Mouse (Mus musculus): Measurements from ENCODE around the gene Foxo6. TPM values are rescaled to one million over a fixed set of nuclear protein-coding genes. Genes with fewer than 3 reads are reported as not detected.

Gene Foxo6
- total and polyA plus RNA-seq, 2 experiments from 2014 or later = 1.2 to 23.8 TPM

DNA sequence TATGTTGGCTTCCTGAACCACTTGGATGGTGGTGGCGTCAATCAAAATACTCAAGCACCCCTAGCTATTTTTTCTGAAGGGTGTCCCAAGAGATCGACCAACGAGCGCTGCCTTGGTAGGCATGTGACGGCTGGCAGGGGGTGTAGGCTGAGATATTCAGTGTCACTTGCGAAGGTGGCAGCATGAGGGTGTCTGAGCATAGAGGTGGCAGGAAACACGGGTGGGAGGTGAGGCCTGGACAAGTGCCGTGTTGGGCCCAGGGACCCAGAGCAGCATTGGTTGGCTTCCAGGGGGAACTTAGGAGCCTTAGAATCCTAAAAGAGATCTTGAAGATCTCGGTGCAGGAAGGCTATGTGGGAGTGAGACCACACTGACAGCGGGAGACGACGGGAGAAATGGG is 6.7 kb downstream of the Foxo6 start:
- peaks cover 16% of the 10 kb centered on the region; the same call in 1 of the 2 replicates for H3K4me1 ChIP-seq (ENCODE audit: insufficient read depth, low read length)
- no peak overlapping the region for H3K4me2 ChIP-seq (ENCODE audit: low read depth, low read length)
- 84% methylated on average over 12 of the region's 12 CpGs for WGBS
- no peak for DNase-seq (ENCODE audit: low spot score)
- H3K9me3 ChIP-seq (ENCODE audit: low read length) = no peaks in the 10 kb centered on the region
- no peaks in the 10 kb centered on the region for H3K36me3 ChIP-seq (ENCODE audit: insufficient read depth, low read length)
- TF ChIP-seq CTCF (IDR thresholded peaks at IDR 0.05; ENCODE audit: low read depth) = no peak
- H3K27me3 ChIP-seq (ENCODE audit: insufficient read depth, low read length) = no peaks in the 10 kb centered on the region
- H3K4me3 ChIP-seq (ENCODE audit: low read length) = no peak overlapping the region
- no peak overlapping the region for H3K27ac ChIP-seq
- no peak overlapping the region for H3K9ac ChIP-seq (replicated peaks; ENCODE audit: low read length)
- ATAC-seq = no peak

DNA sequence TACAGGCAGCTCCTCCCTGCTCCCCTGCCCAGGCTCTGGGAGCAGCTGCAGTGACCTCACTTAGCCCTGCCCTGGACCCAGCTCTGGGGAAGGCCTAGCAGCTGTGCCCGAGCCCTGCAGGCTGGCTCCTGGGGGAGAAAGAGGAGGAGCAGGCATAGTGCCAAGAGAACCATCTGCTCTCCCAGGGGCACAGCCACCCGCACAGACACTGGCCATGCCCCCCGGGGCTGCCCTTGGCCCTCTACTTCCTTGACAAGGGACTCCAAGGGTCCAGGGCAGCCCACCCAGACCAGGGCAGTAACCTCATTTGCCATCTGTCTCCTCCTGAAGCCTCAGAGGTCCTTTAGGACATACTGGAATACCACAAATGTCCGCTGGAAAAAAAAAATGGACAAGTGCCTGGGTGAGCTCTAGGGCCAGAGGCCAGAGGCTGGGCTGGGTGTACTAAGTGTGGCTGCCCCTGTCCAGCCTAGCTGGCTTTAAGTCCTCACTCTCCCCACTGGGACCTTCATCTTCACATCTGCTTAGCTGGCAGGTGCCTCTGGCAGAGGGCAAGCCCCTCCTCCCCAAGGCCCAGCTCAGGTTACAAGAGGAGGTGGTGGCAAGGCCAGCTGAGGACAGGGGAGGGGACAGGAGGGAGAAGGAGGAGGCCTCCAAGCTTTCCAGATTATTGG is 9.8 kb downstream of the Foxo6 start:
- Histone ChIP-seq H3K9me3 (ENCODE audit: low read length) (no peaks in the 10 kb centered on the region), H3K4me2 (ENCODE audit: low read depth, low read length) (no peak overlapping the region), H3K36me3 (ENCODE audit: insufficient read depth, low read length) (no peaks in the 10 kb centered on the region), H3K4me1 (ENCODE audit: insufficient read depth, low read length) (peaks cover 4% of the 10 kb centered on the region; the same call in 1 of the 2 replicates), H3K27me3 (ENCODE audit: insufficient read depth, low read length) (no peaks in the 10 kb centered on the region), H3K4me3 (ENCODE audit: low read length) (no peak overlapping the region), H3K9ac (replicated peaks; ENCODE audit: low read length) (no peak overlapping the region), H3K27ac (no peak overlapping the region)
- 23% methylated on average over 4 of the region's 4 CpGs for WGBS
- ATAC-seq = 0 out of 2 replicates have a peak, but pooled peaks have one; percentile 31
- no peak for DNase-seq (ENCODE audit: low spot score)
- TF ChIP-seq CTCF (IDR thresholded peaks at IDR 0.05; ENCODE audit: low read depth) = no peak

DNA sequence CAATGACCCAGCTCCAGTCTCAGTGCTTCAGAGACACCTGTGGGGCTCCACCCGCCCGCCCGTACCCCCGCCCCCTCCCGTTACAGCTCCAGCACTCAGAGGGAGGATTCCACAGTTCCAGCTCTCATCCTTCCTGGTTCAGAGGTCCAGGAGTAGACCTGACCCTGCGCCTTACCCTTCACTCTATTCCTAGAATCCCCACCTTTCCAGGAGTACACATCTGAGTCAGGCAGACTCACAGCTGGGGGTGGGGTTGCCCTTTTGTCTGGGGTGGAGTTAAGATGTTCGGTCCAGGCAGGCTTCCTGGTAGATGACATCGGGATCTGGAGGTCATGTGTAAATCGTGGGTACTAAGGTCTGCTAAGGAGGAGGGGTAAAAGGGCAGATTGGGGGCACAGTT is 11.7 kb downstream of the Foxo6 start:
- H3K4me3 ChIP-seq (ENCODE audit: low read length) = no peak overlapping the region
- TF ChIP-seq CTCF (IDR thresholded peaks at IDR 0.05; ENCODE audit: low read depth) = no peak
- H3K9ac ChIP-seq (replicated peaks; ENCODE audit: low read length) = no peak overlapping the region
- H3K9me3 ChIP-seq (ENCODE audit: low read length) = no peaks in the 10 kb centered on the region
- DNase-seq (ENCODE audit: low spot score) = no peak
- H3K27me3 ChIP-seq (ENCODE audit: insufficient read depth, low read length) = no peaks in the 10 kb centered on the region
- no peak overlapping the region for H3K27ac ChIP-seq
- WGBS = 77% methylated on average over 9 of the region's 9 CpGs
- no peak for ATAC-seq
- no peak overlapping the region for H3K4me2 ChIP-seq (ENCODE audit: low read depth, low read length)
- H3K4me1 ChIP-seq (ENCODE audit: insufficient read depth, low read length) = peaks cover 4% of the 10 kb centered on the region; the same call in 1 of the 2 replicates
- H3K36me3 ChIP-seq (ENCODE audit: insufficient read depth, low read length) = no peaks in the 10 kb centered on the region

DNA sequence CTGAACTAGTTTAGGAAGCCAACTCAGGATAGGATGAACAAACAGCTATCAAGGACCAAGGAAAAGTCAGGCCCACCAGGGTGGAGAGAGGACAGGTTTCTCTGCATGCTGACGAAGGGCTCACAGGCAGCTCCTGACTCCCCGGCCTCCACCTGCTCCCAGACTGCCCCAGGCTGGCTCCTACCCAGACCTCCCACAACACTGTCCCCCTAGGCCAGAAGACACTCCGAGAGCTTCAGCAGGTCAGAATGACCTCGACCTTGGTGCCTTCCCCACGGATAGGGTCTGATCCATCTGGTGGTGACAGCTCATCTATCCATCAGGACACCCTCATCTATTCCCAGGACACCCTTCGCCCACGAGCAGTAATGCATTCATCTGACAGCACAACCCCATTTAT is 13.6 kb downstream of the Foxo6 start:
- DNase-seq (ENCODE audit: low spot score) = no peak
- H3K36me3 ChIP-seq (ENCODE audit: insufficient read depth, low read length) = no peaks in the 10 kb centered on the region
- no peak for ATAC-seq
- H3K9me3 ChIP-seq (ENCODE audit: low read length) = no peaks in the 10 kb centered on the region
- H3K9ac ChIP-seq (replicated peaks; ENCODE audit: low read length) = no peak overlapping the region
- no peak overlapping the region for H3K27ac ChIP-seq
- 51% methylated on average over 7 of the region's 7 CpGs for WGBS
- TF ChIP-seq CTCF (IDR thresholded peaks at IDR 0.05; ENCODE audit: low read depth) = no peak
- peaks cover 4% of the 10 kb centered on the region; the same call in 1 of the 2 replicates for H3K4me1 ChIP-seq (ENCODE audit: insufficient read depth, low read length)
- no peak overlapping the region for H3K4me2 ChIP-seq (ENCODE audit: low read depth, low read length)
- H3K27me3 ChIP-seq (ENCODE audit: insufficient read depth, low read length) = 0 out of 2 replicates have a peak, but pooled peaks cover 4% of the 10 kb centered on the region
- H3K4me3 ChIP-seq (ENCODE audit: low read length) = no peak overlapping the region

DNA sequence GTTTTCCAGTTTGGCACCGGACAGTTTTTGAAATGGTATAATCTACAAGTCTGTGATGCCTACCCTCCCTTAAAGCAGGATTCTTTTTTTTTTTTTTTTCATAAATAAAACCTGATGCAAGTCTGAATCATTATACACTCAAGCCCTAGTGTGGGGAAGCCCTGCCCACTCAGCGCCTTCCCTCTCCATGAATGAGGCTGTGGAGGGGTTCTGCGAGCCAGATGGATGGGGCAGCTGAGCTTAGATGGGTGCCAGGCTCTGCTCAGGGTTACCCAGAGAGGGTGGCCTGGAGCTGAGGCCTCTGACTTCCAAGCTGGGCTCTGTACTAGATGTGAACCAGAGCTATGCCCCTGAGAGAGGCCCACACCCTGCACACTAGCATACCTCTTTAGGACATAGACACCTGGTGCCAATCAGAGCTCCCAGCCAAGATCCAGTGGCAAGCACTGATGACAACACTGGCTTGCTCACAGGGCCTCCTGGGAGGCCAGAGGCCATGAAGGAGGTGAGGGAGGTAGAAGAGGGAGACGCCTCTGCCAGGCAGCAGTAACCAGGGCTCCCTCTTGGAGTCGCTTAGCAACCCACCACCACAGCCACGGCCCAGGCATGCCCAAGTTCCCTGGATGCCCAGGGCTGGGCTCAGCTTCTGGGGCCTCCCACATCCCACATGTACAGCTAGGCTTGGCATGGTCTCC is 15.1 kb downstream of the Foxo6 start:
- DNase-seq (ENCODE audit: low spot score) (peak; percentile 28), ATAC-seq (no peak)
- Histone ChIP-seq H3K4me3 (ENCODE audit: low read length) (no peak overlapping the region), H3K4me1 (ENCODE audit: insufficient read depth, low read length) (0 out of 2 replicates have a peak, but pooled peaks cover under 1% of the 10 kb centered on the region), H3K9ac (replicated peaks; ENCODE audit: low read length) (no peak overlapping the region), H3K9me3 (ENCODE audit: low read length) (no peaks in the 10 kb centered on the region), H3K4me2 (ENCODE audit: low read depth, low read length) (no peak overlapping the region), H3K27me3 (ENCODE audit: insufficient read depth, low read length) (peaks cover 12% of the 10 kb centered on the region; the same call in 1 of the 2 replicates), H3K27ac (no peak overlapping the region), H3K36me3 (ENCODE audit: insufficient read depth, low read length) (no peaks in the 10 kb centered on the region)
- WGBS = 63% methylated on average over 6 of the region's 6 CpGs
- no peak for TF ChIP-seq CTCF (IDR thresholded peaks at IDR 0.05; ENCODE audit: low read depth)

DNA sequence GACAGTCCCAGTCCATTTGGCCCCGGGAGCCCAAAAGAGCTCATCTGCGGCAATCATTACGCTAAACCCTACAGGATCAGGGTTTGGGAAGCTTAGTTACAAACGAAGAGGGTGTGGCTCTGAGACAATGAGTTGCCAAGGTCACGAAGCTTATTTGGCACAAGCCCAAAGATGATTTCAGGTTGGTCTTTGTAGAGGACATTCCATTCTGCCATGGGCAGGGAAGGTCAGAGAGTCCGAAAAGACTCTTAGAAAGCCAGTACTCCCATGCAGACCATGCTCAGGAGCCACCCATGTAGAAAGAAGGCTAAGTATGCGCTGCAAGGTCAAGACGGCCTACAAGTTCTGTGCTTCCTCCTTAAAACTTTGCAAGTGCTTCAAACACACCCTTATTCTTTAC is 15.9 kb downstream of the Foxo6 start:
- Histone ChIP-seq H3K27me3 (ENCODE audit: insufficient read depth, low read length) (peaks cover 12% of the 10 kb centered on the region; the same call in 1 of the 2 replicates), H3K9ac (replicated peaks; ENCODE audit: low read length) (no peak overlapping the region), H3K4me2 (ENCODE audit: low read depth, low read length) (no peak overlapping the region), H3K4me3 (ENCODE audit: low read length) (no peak overlapping the region), H3K36me3 (ENCODE audit: insufficient read depth, low read length) (no peaks in the 10 kb centered on the region), H3K27ac (no peak overlapping the region), H3K9me3 (ENCODE audit: low read length) (no peaks in the 10 kb centered on the region), H3K4me1 (ENCODE audit: insufficient read depth, low read length) (no peaks in the 10 kb centered on the region)
- 60% methylated on average over 8 of the region's 8 CpGs for WGBS
- no peak for DNase-seq (ENCODE audit: low spot score)
- no peak for TF ChIP-seq CTCF (IDR thresholded peaks at IDR 0.05; ENCODE audit: low read depth)
- ATAC-seq = no peak

DNA sequence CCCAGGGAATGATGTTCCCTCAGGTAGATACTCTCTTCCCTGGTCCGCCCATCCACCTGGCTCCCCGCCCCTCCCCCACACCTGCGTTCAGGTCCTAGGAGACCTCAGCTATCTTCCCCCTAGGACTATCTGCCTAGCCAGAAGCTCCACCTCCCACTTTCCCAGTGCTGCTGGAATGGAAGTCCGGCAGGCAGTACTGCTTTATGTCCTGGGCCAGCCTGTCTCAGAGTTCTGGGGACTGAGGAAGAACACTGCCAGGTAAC is 16.3 kb downstream of the Foxo6 start:
- no peak overlapping the region for H3K4me2 ChIP-seq (ENCODE audit: low read depth, low read length)
- no peaks in the 10 kb centered on the region for H3K36me3 ChIP-seq (ENCODE audit: insufficient read depth, low read length)
- H3K4me3 ChIP-seq (ENCODE audit: low read length) = no peak overlapping the region
- H3K27ac ChIP-seq = no peak overlapping the region
- ATAC-seq (no peak), DNase-seq (ENCODE audit: low spot score) (no peak)
- TF ChIP-seq CTCF (IDR thresholded peaks at IDR 0.05; ENCODE audit: low read depth) = no peak
- no peaks in the 10 kb centered on the region for H3K4me1 ChIP-seq (ENCODE audit: insufficient read depth, low read length)
- WGBS = 36% methylated on average over 4 of the region's 4 CpGs
- peaks cover 12% of the 10 kb centered on the region; the same call in 1 of the 2 replicates for H3K27me3 ChIP-seq (ENCODE audit: insufficient read depth, low read length)
- H3K9ac ChIP-seq (replicated peaks; ENCODE audit: low read length) = no peak overlapping the region
- no peaks in the 10 kb centered on the region for H3K9me3 ChIP-seq (ENCODE audit: low read length)
